Mouse (Mus musculus) left cerebral cortex, adult 9 months (tissue): ENCODE measurements at regions not wholly inside any gene's neighbourhood (a gene's known extent, or its start where the extent isn't known, plus 50 kb on each side); places are given as distances from the start of the nearest gene placed in this dataset.

Experiments used
- DNase-seq, 2 experiments: peaks; one replicate each; pipeline ENCODE4 v3.0.0; 2022; ENCODE audit warnings: low spot score in 2 of 2

DNA sequence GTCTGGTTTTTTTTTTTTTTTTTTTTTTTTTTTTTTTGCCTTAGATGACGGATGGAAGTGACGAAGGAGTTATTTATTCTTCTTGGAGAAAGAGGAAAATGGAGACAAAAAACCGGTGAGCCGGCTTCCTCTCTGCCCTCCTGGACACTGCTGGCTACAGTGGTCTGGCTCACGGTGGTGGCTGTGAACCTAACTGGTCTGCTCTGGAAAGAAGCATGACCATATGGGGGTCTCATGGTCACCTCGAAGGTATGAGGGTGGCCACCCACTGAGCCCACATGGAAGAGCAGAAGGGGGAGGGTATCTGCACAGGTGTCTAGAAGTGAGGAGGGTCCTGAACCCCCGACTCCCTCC, 116.7 kb upstream of the Sulf2 start:
- DNase-seq, result no peak

DNA sequence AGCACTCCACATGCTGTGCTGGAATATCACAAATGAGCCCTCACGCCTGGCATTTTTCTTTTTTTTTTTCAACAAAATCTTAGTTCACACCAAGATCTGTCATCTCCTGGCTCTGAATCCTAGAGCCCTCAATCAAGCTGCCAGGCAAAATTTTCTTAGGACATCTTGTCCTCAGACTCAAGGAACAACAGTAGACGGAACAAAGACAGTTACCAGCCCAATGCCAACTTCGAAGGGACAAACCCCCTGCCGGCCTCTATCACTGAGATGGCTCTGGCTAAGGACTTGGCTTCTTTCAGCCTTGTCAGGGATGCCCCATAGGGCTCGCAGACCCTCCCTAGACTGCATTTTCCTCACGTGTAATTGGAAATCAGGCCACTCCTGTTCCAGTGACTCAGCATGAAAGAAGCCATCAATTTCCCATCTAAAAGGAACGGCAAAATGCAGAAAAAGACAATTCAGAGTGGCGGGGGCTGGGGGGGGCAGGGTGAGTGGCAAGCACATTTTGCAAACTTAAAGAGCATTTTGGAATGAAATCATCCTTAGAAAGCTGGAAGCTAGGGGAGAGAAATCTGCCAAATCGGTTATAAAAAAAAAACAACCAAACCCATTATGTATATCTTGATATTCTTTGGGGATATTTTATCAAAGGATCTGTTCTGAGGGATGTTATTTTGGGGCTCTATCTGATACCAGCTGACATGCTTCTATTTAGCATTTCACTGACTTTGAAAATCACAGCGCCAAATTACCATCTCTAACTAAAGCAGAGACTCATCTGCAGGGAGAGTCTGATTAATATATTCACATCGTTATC, 116.1 kb upstream of the Sulf2 start:
- DNase-seq, result peak in 1 of 2 experiments; percentile 16

DNA sequence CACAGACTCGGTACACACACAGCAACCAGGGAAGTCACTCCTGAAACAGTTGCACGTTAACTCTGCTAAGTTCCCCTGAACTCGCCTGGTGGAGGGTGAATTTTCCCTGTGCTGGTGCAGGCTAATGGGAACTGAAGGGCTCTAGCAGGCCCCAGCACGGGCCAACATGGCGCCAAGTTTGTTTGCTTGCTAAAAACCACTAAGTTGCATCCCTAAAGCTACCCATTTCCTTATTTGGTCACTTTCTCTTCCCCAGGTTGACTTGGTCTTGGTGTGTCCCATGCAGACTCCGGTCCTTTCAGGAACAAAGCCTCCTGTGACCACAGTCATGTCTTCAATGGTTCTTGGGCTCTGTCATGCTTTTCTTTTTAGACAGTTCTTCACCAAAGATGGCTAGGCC, 114.5 kb upstream of the Sulf2 start:
- DNase-seq, result no peak

DNA sequence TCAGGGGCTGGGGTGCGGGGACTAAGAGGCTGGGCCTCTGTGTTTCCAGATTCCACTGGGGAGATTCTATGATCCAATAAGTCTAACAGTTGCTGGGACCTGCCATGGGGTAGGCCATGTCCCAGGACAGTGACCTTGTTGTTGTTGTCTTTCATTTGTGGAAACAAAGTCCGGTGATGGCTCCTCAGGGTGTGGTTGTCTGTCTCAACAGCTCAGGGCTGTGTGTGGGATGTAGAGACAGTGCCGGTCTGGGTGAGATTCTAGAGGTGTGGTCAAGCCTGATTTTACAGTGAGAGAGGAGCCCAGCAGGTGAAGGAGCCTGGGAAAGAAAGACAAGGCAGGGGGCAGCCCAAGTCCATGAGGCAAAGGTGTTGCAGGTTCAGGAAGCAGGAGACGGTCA, 111.5 kb upstream of the Sulf2 start:
- DNase-seq, result no peak

DNA sequence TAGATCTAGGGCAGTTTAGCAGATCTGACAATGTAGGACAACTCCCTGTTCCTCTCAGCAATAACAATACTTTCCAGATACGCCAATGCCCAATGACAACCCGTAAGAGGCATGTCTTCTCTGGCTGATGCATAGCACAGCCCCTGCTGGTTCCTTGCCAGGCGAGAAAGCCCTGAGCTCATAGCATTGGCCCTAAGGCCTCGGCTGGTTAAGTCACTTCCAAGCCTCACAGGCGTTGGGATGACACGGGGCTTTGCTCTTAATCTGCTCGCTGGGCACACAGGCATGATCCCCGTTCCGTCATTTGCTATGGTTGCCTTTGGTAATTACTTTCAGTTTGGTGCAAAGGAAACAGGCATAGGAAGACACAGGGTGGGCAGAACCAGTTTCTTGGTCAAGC, 111.0 kb upstream of the Sulf2 start:
- no peak for DNase-seq

DNA sequence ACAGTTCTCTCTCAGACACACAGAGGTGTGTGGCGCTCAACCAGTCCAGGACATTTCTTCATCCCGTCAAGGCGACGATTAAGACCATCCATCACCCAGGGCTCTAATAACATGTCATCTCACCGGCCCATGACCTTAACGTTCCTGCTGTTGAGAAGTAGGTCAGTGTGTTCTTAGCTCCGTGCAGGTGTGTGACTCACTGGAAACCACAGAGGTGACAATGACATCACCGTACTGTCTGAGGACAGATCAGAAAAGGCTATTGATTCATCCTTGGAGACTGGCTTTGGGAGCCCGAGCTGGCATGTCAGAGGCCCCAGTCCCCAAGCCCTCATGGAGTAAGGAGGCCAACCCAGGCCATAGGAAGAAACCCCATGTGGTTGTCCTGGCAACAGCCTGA, 109.3 kb upstream of the Sulf2 start:
- no peak for DNase-seq

DNA sequence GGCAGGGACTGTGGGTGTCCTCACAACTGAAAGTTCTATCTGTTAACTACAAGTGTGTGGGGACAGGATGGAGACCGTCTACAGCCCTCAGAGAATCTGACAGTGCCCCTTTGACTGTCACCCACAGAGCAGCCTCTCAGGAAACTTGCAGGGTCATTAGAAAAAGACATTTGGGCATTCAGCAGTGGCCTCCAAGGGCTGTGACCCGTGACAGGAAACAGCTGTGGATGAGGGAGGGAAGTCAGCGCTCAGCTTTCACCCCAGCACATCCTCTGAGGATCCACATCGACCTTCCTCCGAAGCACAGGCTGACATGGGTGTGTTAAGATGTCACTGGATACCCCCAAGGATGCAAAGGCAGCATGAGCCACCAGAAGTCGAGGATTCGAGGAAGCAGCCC, 106.3 kb upstream of the Sulf2 start:
- no peak for DNase-seq

DNA sequence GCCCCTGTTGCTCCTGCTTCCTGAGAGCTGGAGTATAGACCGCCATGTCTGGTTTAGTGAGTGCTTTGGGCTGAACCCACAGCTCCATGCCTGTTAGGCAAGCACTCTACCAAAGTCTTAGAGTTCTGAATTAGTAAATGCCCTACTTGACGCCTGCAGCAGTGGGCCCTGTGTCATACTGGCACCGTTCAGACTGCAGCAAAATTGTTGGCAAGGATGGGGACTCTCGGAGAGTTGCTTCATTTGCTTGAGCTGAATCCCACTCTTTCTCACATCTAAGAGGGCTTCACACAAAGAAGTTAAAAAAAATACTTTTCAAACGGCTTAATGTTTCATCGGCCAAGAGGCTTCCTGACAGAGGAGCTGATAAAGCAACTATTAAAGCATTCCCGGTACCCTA, 105.6 kb upstream of the Sulf2 start:
- DNase-seq, result no peak

DNA sequence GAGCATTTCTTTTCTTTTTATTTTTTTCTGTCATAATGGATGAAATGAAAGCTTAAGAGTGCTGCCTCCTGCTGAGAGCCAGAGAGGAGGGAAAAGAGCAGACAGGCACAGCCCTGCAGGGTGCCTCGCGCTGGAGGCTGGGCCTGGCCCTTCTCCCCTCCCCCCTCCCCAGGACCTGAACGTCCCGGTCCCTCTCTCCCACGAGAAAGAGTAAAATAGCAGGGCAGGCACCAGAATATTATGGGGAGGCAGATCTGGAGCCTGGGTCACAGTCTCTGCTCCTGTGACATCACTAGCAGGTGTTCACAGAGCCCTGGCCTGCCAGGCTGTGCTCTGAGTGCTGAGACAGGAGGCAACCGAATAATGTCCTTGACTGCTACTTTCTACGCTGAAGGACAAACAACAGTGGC, 103.3 kb upstream of the Sulf2 start:
- no peak for DNase-seq

DNA sequence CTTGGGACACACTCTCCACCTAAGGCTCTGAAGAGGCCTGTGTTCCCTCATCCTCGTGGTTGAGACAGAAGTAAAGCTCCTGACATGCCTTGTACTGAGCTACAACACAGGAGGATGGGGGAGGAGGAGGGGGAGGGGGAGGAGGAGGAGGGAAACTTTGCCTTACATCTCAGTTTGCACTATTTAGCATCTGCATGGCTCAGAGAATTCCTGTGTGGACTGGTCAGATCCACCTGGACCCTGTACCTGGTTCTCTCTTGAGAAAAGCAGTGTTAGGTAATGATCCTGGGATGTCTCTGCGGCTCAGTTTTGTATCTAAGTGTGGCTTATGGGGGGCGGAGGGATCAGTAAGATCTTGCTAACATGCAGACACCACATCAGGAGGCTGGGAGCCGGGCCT, 102.2 kb upstream of the Sulf2 start:
- DNase-seq, result no peak

DNA sequence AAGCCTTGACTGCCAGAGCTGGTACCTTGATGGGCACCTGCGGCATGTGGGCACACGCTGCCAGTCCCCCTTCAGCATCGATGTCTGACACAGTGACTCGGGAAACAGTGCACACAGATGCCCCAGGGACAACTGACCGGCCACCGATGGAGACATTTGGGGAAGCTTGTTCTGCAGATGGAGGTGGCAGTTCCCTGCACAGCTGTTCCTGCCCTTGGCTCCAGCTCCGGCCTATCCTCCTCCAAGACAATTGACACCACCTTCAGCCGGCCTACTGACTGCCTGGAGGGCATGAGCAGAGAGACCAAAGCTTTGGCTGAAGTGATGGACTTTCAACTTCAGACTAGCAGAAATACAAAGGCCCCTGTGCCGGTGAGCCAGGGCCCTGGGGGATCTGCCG, 100.7 kb upstream of the Sulf2 start:
- DNase-seq, result no peak

DNA sequence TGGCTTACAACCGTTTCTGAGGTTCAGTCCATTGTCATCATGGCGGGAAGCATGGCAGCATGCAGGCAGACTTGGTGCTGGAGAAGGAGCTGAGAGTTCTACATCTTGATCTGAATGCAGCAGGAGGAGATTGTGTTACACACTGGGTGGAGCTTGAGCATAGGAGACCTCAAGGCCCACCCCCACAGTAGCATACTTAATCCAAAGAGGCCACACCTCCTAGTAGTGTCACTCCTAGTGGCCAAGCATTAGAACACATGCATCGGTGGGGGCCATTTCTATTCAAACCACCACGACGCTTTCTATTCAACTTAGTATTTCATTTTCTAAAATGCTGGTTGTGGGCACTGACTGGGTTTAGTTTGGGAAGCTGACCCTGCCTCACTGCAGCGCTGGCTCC, 99.1 kb upstream of the Sulf2 start:
- DNase-seq, result no peak

DNA sequence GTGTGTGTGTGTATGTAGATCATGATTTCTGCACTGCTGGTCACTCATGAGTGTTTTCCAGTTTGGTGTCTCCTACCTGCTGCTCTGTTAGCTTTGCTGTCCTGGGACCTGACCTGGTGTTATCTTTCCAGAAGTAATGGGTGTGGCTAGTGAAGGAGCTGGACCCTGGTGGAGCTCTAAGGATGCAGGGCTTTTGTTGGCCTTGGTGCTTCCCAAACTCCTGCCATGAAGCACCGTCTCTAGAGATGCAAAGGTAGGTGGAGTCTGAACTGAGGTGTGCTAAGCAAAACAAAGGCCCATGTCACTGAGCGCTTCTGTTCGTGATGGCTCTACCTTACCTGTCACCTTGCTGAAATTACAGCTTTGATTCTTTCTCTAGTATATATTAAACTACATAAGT, 96.6 kb upstream of the Sulf2 start:
- DNase-seq, result no peak

DNA sequence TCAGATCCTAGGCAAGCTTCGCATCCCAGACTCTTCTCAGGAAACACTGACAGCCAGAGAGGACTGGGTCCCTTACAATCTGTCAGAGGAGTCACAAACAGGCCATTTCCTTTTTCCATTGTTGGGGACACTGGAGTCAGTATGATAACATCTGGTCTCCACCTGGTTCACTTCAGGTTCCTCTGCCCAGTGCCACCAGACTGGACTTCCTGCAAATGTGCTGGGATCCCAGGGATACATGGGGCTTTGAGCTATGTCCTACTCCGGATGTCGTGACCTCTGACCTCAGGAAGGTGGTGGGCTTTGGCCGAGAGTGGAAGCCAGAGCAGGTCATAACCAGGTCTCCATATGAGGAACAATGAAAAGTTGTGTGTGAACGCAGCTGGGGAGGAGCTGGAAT, 96.0 kb upstream of the Sulf2 start:
- DNase-seq, result no peak

DNA sequence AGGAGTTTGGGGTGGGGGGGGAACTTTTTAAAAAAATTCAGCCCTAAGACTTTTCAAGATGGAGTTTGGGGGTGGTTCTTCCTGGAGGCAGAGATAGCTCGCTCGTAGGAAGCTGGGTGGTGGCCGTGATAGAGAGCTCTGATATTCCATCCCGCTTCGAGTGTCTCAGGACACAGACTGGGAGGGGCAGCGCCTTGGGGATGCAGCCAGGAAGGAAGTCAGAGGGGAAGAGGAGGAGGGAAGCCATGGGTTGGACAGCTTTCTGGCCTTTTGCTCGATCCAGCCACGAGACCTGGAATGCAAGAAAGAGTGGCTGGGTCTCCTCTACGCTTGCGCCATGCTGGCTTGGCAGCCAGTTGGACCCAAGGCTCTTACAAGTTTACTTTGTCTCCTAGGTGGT, 95.1 kb upstream of the Sulf2 start:
- DNase-seq, result no peak

DNA sequence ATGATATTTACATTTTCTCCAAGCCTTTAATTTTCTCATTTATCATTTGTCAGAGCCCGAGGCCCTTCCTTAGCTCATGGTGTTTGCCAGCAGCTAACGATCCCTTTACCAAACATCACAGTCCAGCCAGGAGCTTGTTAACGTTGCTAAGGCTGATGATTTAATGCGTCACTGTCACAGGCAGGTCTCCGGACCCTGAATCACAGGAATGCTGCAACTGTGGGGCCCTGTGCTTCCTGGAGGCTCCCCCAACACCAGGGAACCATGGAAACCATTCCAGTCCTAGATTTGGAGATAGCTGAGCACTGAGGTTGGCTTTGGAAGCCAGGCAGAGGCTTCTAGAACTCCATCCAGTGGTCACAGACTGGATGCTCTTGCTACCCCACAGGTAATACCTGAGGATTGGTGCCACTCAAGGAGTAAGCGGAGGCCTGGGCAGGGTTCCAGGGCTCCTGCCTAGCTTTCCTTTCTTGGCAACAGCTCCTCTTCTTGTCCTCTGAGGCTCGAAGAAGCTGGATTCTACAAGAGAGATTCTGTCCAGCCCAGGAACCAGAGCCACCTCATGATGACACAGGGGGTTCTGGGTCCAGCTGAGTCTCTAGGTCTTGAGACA, 94.0 kb upstream of the Sulf2 start:
- DNase-seq, result no peak

DNA sequence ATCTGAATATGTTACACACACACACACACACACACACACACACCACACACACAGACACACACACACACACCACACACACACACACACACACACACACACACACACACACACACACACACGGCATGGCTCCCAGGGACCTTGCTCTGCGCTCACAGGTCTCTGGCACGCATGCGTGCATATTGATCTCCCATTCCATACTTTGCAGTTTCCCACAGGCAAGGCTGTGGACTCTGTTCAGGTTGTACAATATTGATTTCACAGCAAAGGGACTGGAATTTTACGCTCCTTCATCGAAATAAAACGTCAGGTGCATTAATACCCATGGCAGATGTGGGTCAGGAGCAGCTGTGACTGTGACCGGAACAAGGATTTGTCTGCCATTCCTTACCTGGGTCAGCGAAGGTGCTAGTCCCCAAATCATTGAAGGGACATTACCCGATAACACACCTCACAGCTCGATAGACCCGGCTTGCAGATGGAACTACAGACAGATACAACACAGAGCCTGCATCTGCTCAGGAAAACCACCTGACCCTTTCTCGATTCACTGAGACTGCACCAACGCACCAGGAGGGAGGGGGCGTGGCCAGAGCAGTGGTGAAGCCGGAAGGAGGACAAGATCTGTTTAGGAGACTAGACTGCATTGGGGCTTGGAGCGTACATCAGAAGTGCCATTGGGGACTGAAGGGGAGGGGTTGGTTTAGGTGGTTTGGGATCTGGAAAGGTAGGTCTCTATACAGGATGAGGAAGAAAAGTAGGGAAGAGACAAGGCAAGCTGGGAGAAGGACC, 91.1 kb upstream of the Sulf2 start:
- DNase-seq, result no peak

DNA sequence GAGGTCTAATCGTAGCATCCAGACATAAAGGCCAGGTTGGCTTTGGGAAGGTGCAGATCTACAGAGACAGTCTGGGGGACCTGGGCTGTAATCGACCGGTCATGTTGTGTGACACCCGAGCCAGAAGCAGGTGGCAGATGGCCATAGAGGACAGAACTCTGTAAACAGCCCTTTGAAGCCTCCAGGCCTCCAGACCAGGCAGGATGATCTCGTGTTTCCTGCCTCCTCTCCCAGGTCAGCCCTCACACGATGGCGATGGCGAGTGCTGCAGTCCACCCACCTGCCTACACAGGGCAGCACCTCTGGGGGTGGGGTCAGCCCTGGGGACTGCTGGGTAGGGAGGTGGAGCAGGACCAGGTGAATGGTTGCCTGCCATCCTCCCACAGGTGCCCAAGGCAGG, 89.8 kb upstream of the Sulf2 start:
- no peak for DNase-seq

DNA sequence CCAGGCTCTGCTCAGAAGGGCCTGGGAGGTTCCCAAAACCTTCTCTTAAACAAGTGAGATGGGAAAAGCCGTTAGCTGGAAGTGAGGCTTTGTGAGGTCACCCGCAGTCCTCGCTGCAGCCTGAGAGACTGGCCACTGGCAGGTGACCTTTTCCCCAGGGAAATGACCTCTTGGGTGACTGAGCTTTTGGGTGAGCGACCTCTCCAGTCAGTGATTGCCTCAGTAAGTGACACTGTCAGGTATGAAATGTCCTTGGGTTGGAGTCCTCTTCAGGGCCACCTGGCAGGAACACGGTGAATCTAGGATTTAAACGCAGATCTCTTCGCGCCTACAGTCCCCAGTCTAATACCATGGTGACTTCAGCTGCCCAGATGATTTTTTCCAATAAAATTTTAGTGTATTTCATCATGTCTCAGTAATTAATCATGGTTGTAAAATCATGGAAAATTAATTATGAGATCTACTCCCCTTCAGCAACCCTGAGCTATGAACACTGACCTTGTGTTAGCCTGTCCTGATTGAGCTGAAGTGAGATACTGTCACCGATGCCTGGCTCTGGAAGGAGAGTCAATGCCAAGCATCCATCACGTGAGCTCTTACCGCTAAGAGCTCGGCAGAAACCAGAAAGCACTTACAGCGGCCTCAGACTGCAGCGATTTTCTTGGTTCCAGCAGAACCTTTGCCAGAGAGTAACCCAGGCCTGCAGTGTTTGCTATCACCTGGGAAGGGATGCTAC, 87.5 kb upstream of the Sulf2 start:
- DNase-seq, result no peak

DNA sequence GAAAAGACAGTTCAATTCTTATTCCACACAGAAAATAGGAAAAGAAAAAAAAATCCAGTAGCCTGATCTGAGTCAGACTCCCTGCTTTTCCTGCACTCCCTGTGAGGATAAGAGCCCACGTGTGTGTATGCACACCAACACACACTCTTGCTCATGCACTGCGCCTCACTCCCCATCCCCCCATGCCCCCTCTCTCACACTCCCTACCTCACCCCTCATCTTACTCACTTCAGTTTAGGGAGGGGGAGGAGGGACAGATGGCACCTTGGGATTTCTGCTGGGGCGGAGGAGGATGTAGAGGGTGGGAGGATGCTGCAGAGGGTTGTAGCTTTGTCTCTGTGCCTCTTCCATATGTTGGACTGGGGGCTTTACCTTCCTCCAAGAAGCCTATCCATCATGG, 85.8 kb upstream of the Sulf2 start:
- peak; percentile 42 to 60 for DNase-seq

DNA sequence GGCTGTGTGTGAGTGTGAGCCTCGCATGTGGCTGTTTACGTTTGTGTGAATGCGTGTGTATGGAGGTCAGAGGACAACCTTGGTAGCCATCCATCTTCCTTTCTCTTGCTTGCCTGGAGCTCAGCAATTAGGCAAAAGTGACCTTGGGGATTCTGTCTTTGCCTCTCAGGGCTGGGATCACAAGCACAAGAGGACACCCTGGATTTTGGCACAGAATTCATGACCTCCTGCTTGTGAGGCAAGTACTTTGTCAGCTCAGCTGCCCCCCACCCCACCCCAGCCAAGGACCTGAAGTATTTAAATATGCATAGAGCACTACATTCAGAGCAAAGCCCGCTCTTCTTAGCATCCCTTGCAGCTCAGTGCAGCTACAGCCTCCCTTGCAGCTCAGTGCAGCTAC, 84.6 kb upstream of the Sulf2 start:
- no peak for DNase-seq

DNA sequence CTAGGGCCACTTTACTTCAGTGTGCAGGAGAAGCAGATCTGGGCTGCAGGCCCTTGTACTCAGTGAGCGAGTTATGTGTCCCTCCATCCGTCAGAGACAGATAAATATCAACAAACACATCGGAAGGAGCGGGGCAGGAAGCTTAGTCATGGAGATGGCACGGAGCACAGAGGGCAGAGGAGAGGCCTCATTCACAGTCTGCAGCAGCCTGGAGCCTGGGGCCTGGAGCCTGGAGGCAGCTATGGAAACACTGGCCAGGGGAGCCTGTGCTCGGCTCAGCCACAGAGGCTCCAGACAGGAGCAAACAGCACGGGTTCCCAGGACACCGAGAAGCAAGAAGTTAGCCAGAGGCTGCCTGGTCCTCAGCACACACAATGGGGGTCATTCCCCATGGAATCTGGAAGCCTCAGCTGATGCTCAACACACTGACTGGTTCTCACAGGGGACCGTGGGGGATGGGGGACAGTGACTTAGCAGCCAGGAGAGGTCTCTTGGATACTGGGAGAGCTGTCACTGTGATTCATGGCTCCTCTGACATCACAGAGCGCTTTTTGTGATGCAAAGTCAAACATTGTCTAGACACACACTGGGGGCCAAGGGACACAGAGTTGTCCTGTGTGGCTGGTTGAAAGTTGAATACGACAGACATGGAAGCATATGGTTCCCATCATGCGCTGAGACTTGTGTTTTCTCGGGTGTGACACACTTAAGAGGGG, 82.2 kb upstream of the Sulf2 start:
- no peak for DNase-seq
